Mouse (Mus musculus): ENCODE data around the gene Map1s.

- TF ChIP-seq HCFC1 (IDR thresholded peaks at IDR 0.05; ENCODE audit: borderline replicate concordance, insufficient read depth, low read length) (no peak), ZC3H11A (IDR thresholded peaks at IDR 0.05; ENCODE audit: borderline replicate concordance, low read depth, low read length) (no peak), MAFK (IDR thresholded peaks at IDR 0.05; ENCODE audit: insufficient read depth, low read depth, low read length) (no peak)
These were observed 7.8 kb downstream of the Map1s start for GRCm38 (mm10) chr8:70913523-70913922.

Measured in ES-E14 (cell line).